Mouse (Mus musculus): ENCODE measurements around the gene Pcnt.

Pcnt gene

GRCm38 (mm10) chr10:76408520-76408919 is 34.1 kb downstream of the Pcnt start:
- no peak for DNase-seq (ENCODE audit: low spot score)

GRCm38 (mm10) chr10:76392596-76392995 is 50.0 kb downstream of the Pcnt start:
- DNase-seq (ENCODE audit: low spot score), result no peak

GRCm38 (mm10) chr10:76391786-76392185 is 50.8 kb downstream of the Pcnt start:
- DNase-seq (ENCODE audit: low spot score), result no peak

DNA sequence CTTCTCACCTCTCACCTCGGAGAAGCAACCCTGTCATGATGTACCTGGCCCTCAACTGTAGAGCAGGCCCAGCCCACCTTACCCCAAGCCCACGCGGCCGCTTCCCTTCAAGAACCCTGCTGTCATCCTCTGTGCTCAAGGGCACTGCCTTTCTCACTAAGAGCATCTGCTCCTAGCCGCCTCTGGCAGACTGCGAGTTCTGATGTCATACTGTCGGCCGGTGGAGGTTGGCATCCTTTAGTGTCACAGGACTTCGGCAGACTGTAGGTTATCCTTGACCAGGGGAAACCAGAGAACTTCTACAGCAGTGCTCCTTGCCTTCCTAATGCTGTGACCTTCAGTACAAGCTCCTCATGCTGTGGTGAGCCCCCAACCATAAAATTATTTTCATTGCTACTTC is 51.4 kb downstream of the Pcnt start:
- DNase-seq (ENCODE audit: low spot score), result no peak

DNA sequence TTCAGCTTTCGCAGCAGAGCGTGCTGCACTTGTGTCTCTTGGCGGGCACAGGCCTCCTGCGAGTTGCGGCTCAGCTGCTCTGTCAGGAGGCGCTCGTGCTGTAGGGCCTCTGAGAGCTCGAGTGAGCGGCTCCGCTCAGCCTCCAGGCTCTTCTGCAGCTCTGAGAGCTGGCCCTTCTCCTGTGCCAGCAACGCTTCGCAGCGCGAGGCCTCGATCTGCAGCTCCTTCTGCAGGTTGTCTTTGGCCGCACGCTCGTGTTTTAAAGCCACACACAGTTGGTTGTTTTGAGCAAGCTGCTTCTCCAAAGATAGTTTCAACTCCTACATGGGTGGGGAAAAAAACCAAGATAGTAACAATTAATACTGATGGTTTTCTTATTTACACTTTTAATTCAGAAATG is 67.6 kb downstream of the Pcnt start:
- DNase-seq (ENCODE audit: low spot score), result no peak

DNA sequence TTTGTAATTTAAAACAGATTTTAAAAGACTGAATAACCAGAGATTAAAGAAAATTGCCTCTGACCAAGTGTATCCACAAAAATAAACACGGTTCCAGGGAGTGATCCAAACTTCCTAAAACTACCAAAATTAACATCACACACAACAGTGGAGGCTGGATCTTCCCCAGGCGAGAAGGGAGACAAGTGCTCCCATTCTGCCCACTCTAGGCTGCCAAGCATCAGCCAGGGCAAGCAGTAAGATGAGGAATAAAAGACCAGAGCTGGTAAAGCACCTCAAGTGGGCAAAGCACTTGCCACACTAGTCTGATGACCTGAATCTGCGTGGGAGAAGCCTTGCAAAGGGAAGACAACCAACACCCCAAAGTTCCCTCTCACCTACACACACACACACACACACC is 70.8 kb downstream of the Pcnt start:
- DNase-seq (ENCODE audit: low spot score), result no peak

DNA sequence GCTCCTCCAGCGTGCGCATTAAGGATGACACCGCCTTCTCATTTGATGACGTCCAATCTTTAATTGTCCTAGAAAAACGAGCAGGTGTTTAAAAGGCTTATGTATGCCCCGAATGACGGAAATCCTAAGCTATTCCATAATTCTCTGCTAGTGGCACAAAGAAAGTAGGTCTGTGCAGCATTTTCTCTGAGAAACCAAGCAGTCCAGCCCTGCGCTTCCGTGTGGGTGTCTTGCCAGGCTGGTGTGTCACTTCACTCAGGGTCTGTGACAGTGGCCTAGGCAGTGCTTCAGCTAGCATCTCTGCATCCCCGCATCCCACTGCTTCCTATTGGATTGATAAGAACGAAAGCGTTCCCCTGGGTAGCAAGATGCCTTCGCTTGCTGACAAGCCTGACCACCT is 73.8 kb downstream of the Pcnt start:
- DNase-seq (ENCODE audit: low spot score), result no peak

DNA sequence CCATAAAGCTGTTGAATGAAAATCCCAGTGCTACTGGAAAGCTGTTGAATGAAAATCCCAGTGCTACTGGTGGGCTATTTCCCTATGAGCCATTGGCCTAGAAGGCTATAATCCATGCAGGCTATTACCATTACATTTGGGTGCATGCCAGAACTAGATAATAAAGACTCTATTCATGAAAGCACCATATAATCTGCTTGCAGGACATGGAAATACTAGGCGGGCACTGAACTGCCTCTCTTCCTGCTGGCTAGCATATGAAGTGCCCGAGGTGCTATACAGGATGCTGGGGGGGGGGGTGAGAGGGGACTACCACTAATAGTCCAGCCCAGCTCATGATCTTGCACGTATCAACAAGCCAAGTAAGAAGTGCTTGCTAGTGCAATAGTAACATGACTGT is 79.4 kb downstream of the Pcnt start:
- no peak for DNase-seq (ENCODE audit: low spot score)

- no peak for DNase-seq (ENCODE audit: low spot score)
Measured at GRCm38 (mm10) chr10:76358468-76358867, 84.1 kb downstream of the Pcnt start.

DNA sequence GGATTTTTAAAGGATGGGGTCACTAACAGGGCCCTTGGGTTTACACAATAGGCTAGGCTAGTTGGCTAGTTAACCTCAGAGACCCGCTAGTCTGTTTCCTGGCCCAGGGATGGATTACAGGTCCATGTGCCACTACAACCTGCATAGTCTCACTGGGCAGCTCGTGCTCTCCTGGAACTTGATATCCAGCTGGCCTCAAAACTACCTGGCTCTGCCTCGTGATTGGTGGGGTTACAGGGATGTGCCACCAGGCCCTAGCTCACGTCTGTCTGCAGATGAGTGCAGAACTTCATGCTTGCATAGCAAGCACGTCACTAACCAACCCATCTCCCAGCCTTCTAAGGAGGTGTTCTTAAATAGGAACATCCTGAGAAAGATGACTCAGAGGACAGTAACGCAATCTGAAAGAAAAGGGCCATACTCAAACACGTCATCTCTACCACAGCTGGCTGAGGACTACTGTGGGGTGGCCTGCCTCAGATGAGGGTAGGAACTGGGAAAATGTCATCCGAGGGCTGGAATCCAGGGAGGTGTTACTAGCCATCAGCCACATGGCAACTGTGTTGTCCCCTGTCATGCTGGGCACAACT is 85.2 kb downstream of the Pcnt start:
- no peak for DNase-seq (ENCODE audit: low spot score)

DNA sequence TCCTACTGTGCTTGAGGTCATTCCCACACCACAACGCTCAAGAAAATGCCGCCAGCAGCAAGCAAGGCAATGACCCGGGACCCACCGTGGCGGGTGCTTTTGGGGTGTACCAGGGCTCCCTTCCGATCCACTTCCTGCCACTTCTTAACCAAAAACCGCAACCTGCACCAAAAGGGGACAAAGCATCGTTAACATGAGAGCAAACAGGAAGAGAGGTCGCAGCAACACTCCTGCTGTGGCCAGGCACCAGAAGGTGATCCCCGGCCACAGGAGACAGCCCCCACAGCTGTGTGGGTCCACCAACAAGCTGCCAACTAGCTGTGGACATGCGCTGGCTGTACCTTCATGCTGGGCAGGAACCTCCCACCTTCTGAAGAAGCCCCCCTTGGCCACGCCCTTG is 87.6 kb downstream of the Pcnt start:
- DNase-seq (ENCODE audit: low spot score), result no peak

DNA sequence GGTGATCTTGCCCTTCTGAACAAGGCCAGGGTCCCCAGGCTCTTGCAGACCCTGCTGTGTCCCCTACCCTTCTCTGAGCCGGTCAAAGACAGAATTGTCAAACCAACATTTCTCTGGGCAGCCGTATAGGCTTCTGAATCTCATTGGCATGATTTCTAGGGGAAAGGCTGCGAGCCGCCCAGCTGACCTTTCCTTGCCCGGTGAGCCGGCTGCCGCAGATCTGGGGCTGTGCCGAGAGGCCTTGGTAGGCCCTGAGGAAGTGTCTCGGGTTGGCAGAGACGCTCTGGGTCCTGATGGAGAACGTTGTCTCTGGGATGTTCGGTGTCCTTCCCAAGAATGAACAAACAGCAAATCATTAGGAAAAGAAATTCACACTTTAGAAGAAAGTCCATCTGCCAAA is 88.6 kb downstream of the Pcnt start:
- no peak for DNase-seq (ENCODE audit: low spot score)

- no peak for DNase-seq (ENCODE audit: low spot score)
Measured at GRCm38 (mm10) chr10:76351953-76352352, 90.6 kb downstream of the Pcnt start.

DNA sequence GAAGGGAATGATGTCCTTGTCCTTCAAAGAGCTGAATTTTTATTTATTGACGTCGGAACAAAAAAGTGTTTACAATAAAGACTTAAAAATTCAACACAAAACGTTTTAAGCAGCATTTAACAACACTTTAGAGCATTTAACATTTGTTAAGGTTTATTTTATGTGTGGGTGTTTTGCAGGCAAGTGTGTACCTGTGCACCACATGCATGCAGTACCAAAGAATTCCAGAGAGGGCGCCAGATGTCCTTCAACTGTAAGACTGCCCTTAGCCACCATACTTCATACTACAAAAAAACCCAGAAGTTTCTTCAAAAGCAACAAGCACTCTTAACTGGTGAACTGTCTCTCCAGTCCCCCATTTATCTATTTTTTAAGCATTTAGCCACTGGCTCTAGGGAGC is 96.0 kb downstream of the Pcnt start:
- no peak for DNase-seq (ENCODE audit: low spot score)

- no peak for DNase-seq (ENCODE audit: low spot score)
Measured at GRCm38 (mm10) chr10:76346043-76346491, 96.5 kb downstream of the Pcnt start.

GRCm38 (mm10) chr10:76345540-76345902 is 97.1 kb downstream of the Pcnt start:
- DNase-seq (ENCODE audit: low spot score), result no peak

GRCm38 (mm10) chr10:76344711-76345539 is 97.7 kb downstream of the Pcnt start, which contains the start of gene Dip2a:
Dip2a (minus strand) TSS chr10:76345291.
- DNase-seq (ENCODE audit: low spot score), result peak; percentile 87

- DNase-seq (ENCODE audit: low spot score), result no peak
Measured at GRCm38 (mm10) chr10:76334350-76334749, 108.2 kb downstream of the Pcnt start.

DNA sequence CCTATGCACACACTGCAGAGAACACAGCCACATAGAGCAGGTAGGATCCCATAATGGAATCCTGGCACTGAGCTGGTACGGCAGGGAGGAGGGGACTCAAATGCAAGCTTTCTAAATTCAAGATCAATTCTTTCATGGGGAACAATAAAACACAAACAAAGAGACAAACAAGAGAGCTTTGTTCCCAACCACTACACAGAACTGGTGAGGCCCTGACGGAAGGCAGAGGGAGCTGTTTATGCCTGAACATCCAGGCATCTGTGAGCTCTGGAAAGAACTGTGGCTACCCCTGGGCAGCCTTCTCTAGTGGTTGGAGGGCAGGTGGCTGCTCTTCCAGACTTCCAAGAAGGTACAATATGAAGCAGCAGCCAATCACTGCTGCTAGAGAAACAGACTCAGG is 110.5 kb downstream of the Pcnt start:
- DNase-seq (ENCODE audit: low spot score), result no peak

GRCm38 (mm10) chr10:76329093-76329492 is 113.5 kb downstream of the Pcnt start:
- DNase-seq (ENCODE audit: low spot score), result no peak

- DNase-seq (ENCODE audit: low spot score), result no peak
Measured at GRCm38 (mm10) chr10:76328574-76328973, 114.0 kb downstream of the Pcnt start.

DNA sequence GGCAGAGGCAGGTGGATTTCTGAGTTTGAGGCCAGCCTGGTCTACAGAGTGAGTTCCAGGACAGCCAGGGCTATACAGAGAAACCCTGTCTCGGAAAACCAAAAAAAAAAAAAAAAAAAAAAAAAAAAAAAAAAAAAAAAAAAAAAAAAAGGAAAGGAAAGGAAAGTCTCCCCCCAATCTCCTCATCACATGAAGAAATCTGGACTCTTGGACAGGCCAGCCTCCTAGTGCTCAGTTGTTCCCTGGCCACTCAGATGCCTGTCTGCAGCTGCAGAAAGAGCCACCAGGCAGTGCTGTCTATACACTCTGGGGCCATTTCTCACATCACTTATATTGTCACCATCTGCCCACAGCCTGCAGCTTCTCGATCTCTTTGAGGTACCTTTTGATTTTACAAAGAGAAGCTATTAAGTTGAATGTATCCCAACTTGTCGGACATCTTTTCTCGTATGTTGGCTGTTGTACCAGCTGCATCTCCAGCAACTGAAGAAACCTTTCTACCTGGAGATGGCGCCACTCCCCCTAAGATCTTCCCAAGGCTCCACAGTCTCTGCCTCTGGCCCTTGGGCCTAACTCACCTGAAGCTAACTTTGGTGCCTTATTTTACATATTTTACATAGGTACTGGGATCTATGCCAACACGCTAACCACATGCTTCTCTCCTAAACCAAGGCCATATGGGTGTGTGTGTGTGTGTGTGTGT is 116.1 kb downstream of the Pcnt start:
- no peak for DNase-seq (ENCODE audit: low spot score)

DNA sequence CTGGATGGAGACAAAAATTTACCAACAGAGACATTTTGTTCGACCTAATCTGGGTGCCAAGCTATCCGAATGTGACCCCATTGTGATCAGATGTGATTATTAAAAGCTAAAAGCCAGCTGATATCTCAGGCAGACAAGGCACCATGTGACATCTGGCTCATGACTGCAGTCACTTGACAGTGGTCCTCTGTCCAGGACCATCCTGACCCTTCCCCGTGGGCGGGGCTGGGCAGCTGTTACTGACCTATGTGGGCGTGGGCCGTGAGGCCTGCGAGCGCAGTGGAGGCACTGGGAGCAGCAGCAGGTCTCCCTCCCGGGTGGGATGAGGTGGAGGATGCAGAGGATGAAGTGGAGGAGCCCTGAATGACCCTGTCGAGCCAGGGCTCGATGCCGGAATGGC is 125.0 kb downstream of the Pcnt start:
- DNase-seq (ENCODE audit: low spot score), result no peak

Measured in ovary, adult 18-20 months (tissue).